Mouse (Mus musculus) hindbrain, embryonic 11.5 days (tissue): Measurements from ENCODE around the gene Gm20388. TPM values are rescaled to one million over a fixed set of nuclear protein-coding genes. Genes with fewer than 3 reads are reported as not detected.

Source experiments
- ATAC-seq: fragments of 200-750 bp; cut with Nextera tagmentation; 2 replicates; pipeline ENCODE4 v1.8.0; 2017; ENCODE audit warnings: mild to moderate bottlenecking, moderate TSS enrichment, moderate library complexity; ENCODE audit not compliant: low FRiP score
- DNase-seq: peaks from one replicate; pipeline ENCODE4 v3.0.0-alpha.2; 2015; ENCODE audit warnings: low spot score
- H3K27ac ChIP-seq: fragments of 300-500 bp; sonication (generic); 2 replicates; pipeline ENCODE4 v1.5.1; 2014; ENCODE audit warnings: mild to moderate bottlenecking, low read depth, low read length
- H3K27me3 ChIP-seq: fragments of 300-500 bp; sonication (generic); 2 replicates; pipeline ENCODE4 v1.6.1; 2014; ENCODE audit warnings: mild to moderate bottlenecking, low read length, moderate library complexity, mixed read lengths; ENCODE audit not compliant: control insufficient read depth, insufficient read depth
- H3K36me3 ChIP-seq: fragments of 300-500 bp; sonication (generic); 2 replicates; pipeline ENCODE4 v1.6.1; 2014; ENCODE audit warnings: mild to moderate bottlenecking, low read length, moderate library complexity, mixed read lengths; ENCODE audit not compliant: control insufficient read depth, insufficient read depth
- H3K4me1 ChIP-seq: fragments of 300-500 bp; sonication (generic); replicated peaks from 2 replicates; pipeline ENCODE4 v1.6.1; 2014; ENCODE audit warnings: low read length, mixed read lengths; ENCODE audit not compliant: control insufficient read depth, insufficient read depth
- H3K4me2 ChIP-seq: fragments of 300-500 bp; sonication (generic); replicated peaks from 2 replicates; pipeline ENCODE4 v1.6.1; 2014; ENCODE audit warnings: mild to moderate bottlenecking, low read depth, low read length
- H3K4me3 ChIP-seq: fragments of 300-500 bp; sonication (generic); 2 replicates; pipeline ENCODE4 v1.5.1; 2014; ENCODE audit warnings: low read depth, low read length
- H3K9ac ChIP-seq: fragments of 300-500 bp; sonication (generic); 2 replicates; pipeline ENCODE4 v1.6.1; 2014; ENCODE audit warnings: low read depth, low read length
- H3K9me3 ChIP-seq: fragments of 300-500 bp; sonication (generic); 2 replicates; pipeline ENCODE4 v1.6.1; 2016; ENCODE audit warnings: low read length; ENCODE audit not compliant: control insufficient read depth
- WGBS: fragments of 180-500 bp; shearing (Covaris S2); extraction: QIAGEN DNeasy Blood & Tissue Kit; methylation state at CpG from one replicate; pipeline ENCODE4 v1.1.7; 2014; 5-methylcytosine and 5-hydroxymethylcytosine counted together
- polyA plus RNA-seq: library from polyadenylated mRNA; unstranded; fragments of >200 nt; fragmentation: Nextera tagmentation; extraction: Ambion mirVana; gene quantifications from 2 replicates; pipeline ENCODE4 v1.2.1, GENCODE M21; 2014

The Gm20388 gene
- polyA plus RNA-seq, 1 experiment from 2014 or later: 11.8 TPM

GRCm38 (mm10) chr8:121636180-121636579 lies 1725.5 kb downstream of the Gm20388 start:
- Histone ChIP-seq H3K27me3 (no peaks in the 10 kb centered on the region), H3K9me3 (no peaks in the 10 kb centered on the region), H3K36me3 (no peaks in the 10 kb centered on the region), H3K4me1 (no peaks in the 10 kb centered on the region), H3K9ac (no peak overlapping the region), H3K4me3 (no peak overlapping the region), H3K27ac (no peak overlapping the region), H3K4me2 (no peak overlapping the region)
- no peak for DNase-seq
- WGBS: 90% methylated on average over 8 of the region's 8 CpGs
- no peak for ATAC-seq

GRCm38 (mm10) chr8:121642804-121643203 lies 1732.2 kb downstream of the Gm20388 start:
- Histone ChIP-seq H3K27me3 (no peaks in the 10 kb centered on the region), H3K9ac (no peak overlapping the region), H3K9me3 (no peaks in the 10 kb centered on the region), H3K27ac (no peak overlapping the region), H3K4me1 (peaks cover 8% of the 10 kb centered on the region), H3K4me3 (no peak overlapping the region), H3K36me3 (no peaks in the 10 kb centered on the region), H3K4me2 (no peak overlapping the region)
- WGBS: 82% methylated on average over 3 of the region's 3 CpGs
- ATAC-seq (no peak), DNase-seq (no peak)

- Histone ChIP-seq H3K9ac (no peak overlapping the region), H3K36me3 (no peaks in the 10 kb centered on the region)
These were observed 1732.7 kb downstream of the Gm20388 start for GRCm38 (mm10) chr8:121643384-121643783.

GRCm38 (mm10) chr8:121647511-121648215 lies 1737.0 kb downstream of the Gm20388 start:
- no peak for ATAC-seq
- Histone ChIP-seq H3K9ac (no peak overlapping the region), H3K27ac (no peak overlapping the region), H3K36me3 (no peaks in the 10 kb centered on the region), H3K27me3 (no peaks in the 10 kb centered on the region), H3K4me1 (peaks cover 34% of the 10 kb centered on the region), H3K4me2 (no peak overlapping the region), H3K4me3 (no peak overlapping the region), H3K9me3 (no peaks in the 10 kb centered on the region)
- WGBS: 85% methylated on average over 12 of the region's 12 CpGs
- DNase-seq: no peak

More at GRCm38 (mm10) chr8:121643384-121643783, 1732.7 kb downstream of the Gm20388 start:
- DNase-seq: no peak
- 75% methylated on average over 11 of the region's 11 CpGs for WGBS
- ATAC-seq: no peak
- Histone ChIP-seq H3K27ac (no peak overlapping the region), H3K4me2 (no peak overlapping the region), H3K4me3 (no peak overlapping the region), H3K9me3 (no peaks in the 10 kb centered on the region), H3K27me3 (no peaks in the 10 kb centered on the region), H3K4me1 (peaks cover 11% of the 10 kb centered on the region)

- H3K9me3 ChIP-seq: no peaks in the 10 kb centered on the region
- no peak for ATAC-seq
- H3K4me1 ChIP-seq: peaks cover 30% of the 10 kb centered on the region
- H3K27ac ChIP-seq: no peak overlapping the region
- no peak overlapping the region for H3K4me3 ChIP-seq
- WGBS: 81% methylated on average over 16 of the region's 16 CpGs
- no peak overlapping the region; the same call in 1 of the 2 replicates for H3K4me2 ChIP-seq
- DNase-seq: no peak
- H3K27me3 ChIP-seq: no peaks in the 10 kb centered on the region
- H3K9ac ChIP-seq: peak overlapping the region; percentile 23; the same call in 1 of the 2 replicates
- no peaks in the 10 kb centered on the region for H3K36me3 ChIP-seq
These were observed 1737.8 kb downstream of the Gm20388 start for GRCm38 (mm10) chr8:121648451-121648850.

- no peak for DNase-seq
- H3K27ac ChIP-seq: no peak overlapping the region
- H3K27me3 ChIP-seq: no peaks in the 10 kb centered on the region
- H3K36me3 ChIP-seq: no peaks in the 10 kb centered on the region
- no peak overlapping the region for H3K9ac ChIP-seq
- 80% methylated on average over 5 of the region's 5 CpGs for WGBS
- peak overlapping the region; percentile 89 for H3K4me2 ChIP-seq
- no peak for ATAC-seq
- H3K9me3 ChIP-seq: no peaks in the 10 kb centered on the region
- peaks cover 30% of the 10 kb centered on the region for H3K4me1 ChIP-seq
- H3K4me3 ChIP-seq: peak overlapping the region; percentile 83
These were observed 1738.8 kb downstream of the Gm20388 start for GRCm38 (mm10) chr8:121649423-121649822.

GRCm38 (mm10) chr8:121649904-121650303 lies 1739.3 kb downstream of the Gm20388 start:
- no peak for DNase-seq
- ATAC-seq: no peak
- peak overlapping the region; percentile 29; the same call in 1 of the 2 replicates for H3K9ac ChIP-seq
- peak overlapping the region; percentile 83 for H3K4me3 ChIP-seq
- 64% methylated on average over 10 of the region's 10 CpGs for WGBS
- no peak overlapping the region for H3K27ac ChIP-seq
- peaks cover 30% of the 10 kb centered on the region for H3K4me1 ChIP-seq
- H3K9me3 ChIP-seq: no peaks in the 10 kb centered on the region
- peak overlapping the region; percentile 89 for H3K4me2 ChIP-seq
- H3K27me3 ChIP-seq: no peaks in the 10 kb centered on the region
- H3K36me3 ChIP-seq: no peaks in the 10 kb centered on the region

- peak overlapping the region; percentile 89 for H3K4me2 ChIP-seq
- H3K4me1 ChIP-seq: peaks cover 30% of the 10 kb centered on the region
- H3K27me3 ChIP-seq: no peaks in the 10 kb centered on the region
- DNase-seq: no peak
- WGBS: 74% methylated on average over 20 of the region's 20 CpGs
- no peaks in the 10 kb centered on the region for H3K36me3 ChIP-seq
- H3K9ac ChIP-seq: peak overlapping the region; percentile 88
- H3K27ac ChIP-seq: no peak overlapping the region
- H3K4me3 ChIP-seq: peak overlapping the region; percentile 83
- no peak for ATAC-seq
- no peaks in the 10 kb centered on the region for H3K9me3 ChIP-seq
These were observed 1740.0 kb downstream of the Gm20388 start for GRCm38 (mm10) chr8:121650389-121651307.
